Mouse (Mus musculus): Measurements from ENCODE around the gene C9. TPM values are rescaled to one million over a fixed set of nuclear protein-coding genes. Genes with fewer than 3 reads are reported as not detected.

C9 gene
- total and polyA plus RNA-seq, 3 experiments, result not detected

GRCm38 (mm10) chr15:6468845-6469244, 23.7 kb downstream of the C9 start:
- dilution Hi-C loops (cut with MboI; ENCODE audit: extremely low pct_ligation_motif_present, extremely low pct_unique_long_range_greater_than_20kb, low sequenced_read_pairs) (no loop called here), in situ Hi-C loops (cut with MboI; ENCODE audit: low pct_ligation_motif_present, low pct_unique_long_range_greater_than_20kb, low sequenced_read_pairs) (no loop called here)
- H3K9ac ChIP-seq (ENCODE audit: insufficient read depth, low read depth), result no peak overlapping the region
- TF ChIP-seq EP300 (IDR thresholded peaks at IDR 0.05; ENCODE audit: low read length), result no peak
- peak in 1 of 2 experiments; percentile 50; a peak in 2 of 4 replicates for TF ChIP-seq CTCF (conservative IDR thresholded peaks at IDR 0.05 in 1 of 2, IDR thresholded peaks at IDR 0.05 in 1 of 2; ENCODE audit: low read depth in 2 of 2, low read length in 2 of 2)
- TF ChIP-seq SMC3 (IDR thresholded peaks at IDR 0.05; ENCODE audit: low read depth, low read length), result peak; percentile 30; the same call in 1 of the 2 replicates
- no peak overlapping the region for H3K4me3 ChIP-seq (replicated peaks in 1 of 3; ENCODE audit: low read depth in 2 of 3, low read length in 2 of 3, poor library complexity in 1 of 3)
- no peaks in the 10 kb centered on the region for H3K27me3 ChIP-seq (replicated peaks)
- peak; percentile 3 for DNase-seq (ENCODE audit: extremely low read depth)
- no peaks in the 10 kb centered on the region for H3K9me3 ChIP-seq (replicated peaks; ENCODE audit: low read length)
- no peak overlapping the region for H3K27ac ChIP-seq (ENCODE audit: insufficient read depth, low read depth)
- no peaks in the 10 kb centered on the region for H3K79me2 ChIP-seq (replicated peaks; ENCODE audit: control insufficient read depth, extremely low read depth, insufficient read depth, poor library complexity, severe bottlenecking)
- no peaks in the 10 kb centered on the region for H3K4me1 ChIP-seq (ENCODE audit: control insufficient read depth in 1 of 2, insufficient read depth in 2 of 2)
- no peaks in the 10 kb centered on the region for H3K36me3 ChIP-seq (replicated peaks in 1 of 2; ENCODE audit: control insufficient read depth in 1 of 2, insufficient read depth in 1 of 2, low read length in 1 of 2)
- no peak overlapping the region for H3K4me2 ChIP-seq (ENCODE audit: insufficient read depth, low read depth, poor library complexity, severe bottlenecking)

- H3K4me1 ChIP-seq (ENCODE audit: control insufficient read depth in 1 of 2, insufficient read depth in 2 of 2), result no peaks in the 10 kb centered on the region
- H3K27me3 ChIP-seq (replicated peaks), result no peaks in the 10 kb centered on the region
- TF ChIP-seq ETS1 (conservative IDR thresholded peaks at IDR 0.05; ENCODE audit: low read depth, low read length) (no peak), TBP (conservative IDR thresholded peaks at IDR 0.05; ENCODE audit: low read depth, low read length) (no peak), CHD1 (IDR thresholded peaks at IDR 0.05; ENCODE audit: low read depth, low read length) (no peak), POLR2A (IDR thresholded peaks at IDR 0.05; ENCODE audit: low read depth, low read length) (no peak), PAX5 (IDR thresholded peaks at IDR 0.05; ENCODE audit: low read length) (no peak)
- H3K4me3 ChIP-seq (replicated peaks in 1 of 3; ENCODE audit: low read depth in 2 of 3, low read length in 2 of 3, poor library complexity in 1 of 3), result no peak overlapping the region
- H3K27ac ChIP-seq (ENCODE audit: insufficient read depth, low read depth), result no peak overlapping the region
- no peak overlapping the region for H3K9ac ChIP-seq (ENCODE audit: insufficient read depth, low read depth)
- no peak for DNase-seq (ENCODE audit: extremely low read depth)
- in situ Hi-C loops (cut with MboI; ENCODE audit: low pct_ligation_motif_present, low pct_unique_long_range_greater_than_20kb, low sequenced_read_pairs), result no loop called here
- H3K4me2 ChIP-seq (ENCODE audit: insufficient read depth, low read depth, poor library complexity, severe bottlenecking), result no peak overlapping the region
- no peaks in the 10 kb centered on the region for H3K79me2 ChIP-seq (replicated peaks; ENCODE audit: control insufficient read depth, extremely low read depth, insufficient read depth, poor library complexity, severe bottlenecking)
- dilution Hi-C loops (cut with MboI; ENCODE audit: extremely low pct_ligation_motif_present, extremely low pct_unique_long_range_greater_than_20kb, low sequenced_read_pairs), result no loop called here
- no peaks in the 10 kb centered on the region for H3K9me3 ChIP-seq (replicated peaks; ENCODE audit: low read length)
- H3K36me3 ChIP-seq (replicated peaks in 1 of 2; ENCODE audit: control insufficient read depth in 1 of 2, insufficient read depth in 1 of 2, low read length in 1 of 2), result no peaks in the 10 kb centered on the region
These were observed 24.3 kb downstream of the C9 start for GRCm38 (mm10) chr15:6469384-6469783.

GRCm38 (mm10) chr15:6483561-6483960, 38.4 kb downstream of the C9 start:
- no peak for DNase-seq (ENCODE audit: extremely low read depth)
- H3K9me3 ChIP-seq (replicated peaks; ENCODE audit: low read length), result no peaks in the 10 kb centered on the region
- no peak overlapping the region for H3K9ac ChIP-seq (ENCODE audit: insufficient read depth, low read depth)
- TF ChIP-seq POLR2A (IDR thresholded peaks at IDR 0.05; ENCODE audit: low read depth, low read length) (no peak), NRF1 (IDR thresholded peaks at IDR 0.05; ENCODE audit: low read depth, low read length) (no peak), NELFE (IDR thresholded peaks at IDR 0.05; ENCODE audit: low read depth, low read length) (no peak), USF2 (conservative IDR thresholded peaks at IDR 0.05; ENCODE audit: low read depth, low read length) (no peak), POLR2AphosphoS2 (IDR thresholded peaks at IDR 0.05; ENCODE audit: low read depth, low read length) (no peak), ZNF384 (IDR thresholded peaks at IDR 0.05; ENCODE audit: low read depth, low read length) (no peak), ELF1 (IDR thresholded peaks at IDR 0.05; ENCODE audit: low read depth, low read length) (no peak), MAX (IDR thresholded peaks at IDR 0.05; ENCODE audit: low read length) (no peak), MEF2A (IDR thresholded peaks at IDR 0.05; ENCODE audit: borderline replicate concordance, low read depth, low read length) (no peak), JUND (conservative IDR thresholded peaks at IDR 0.05; ENCODE audit: low read depth, low read length) (no peak), RAD21 (IDR thresholded peaks at IDR 0.05; ENCODE audit: low read depth, low read length) (no peak), USF1 (IDR thresholded peaks at IDR 0.05; ENCODE audit: low read depth, low read length) (no peak), CHD2 (IDR thresholded peaks at IDR 0.05; ENCODE audit: low read length) (no peak), EP300 (IDR thresholded peaks at IDR 0.05; ENCODE audit: low read length) (no peak), ZMIZ1 (IDR thresholded peaks at IDR 0.05; ENCODE audit: low read depth, low read length) (no peak), CTCF (conservative IDR thresholded peaks at IDR 0.05 in 1 of 2, IDR thresholded peaks at IDR 0.05 in 1 of 2; ENCODE audit: low read depth in 2 of 2, low read length in 2 of 2) (no peak)
- H3K4me1 ChIP-seq (ENCODE audit: control insufficient read depth in 1 of 2, insufficient read depth in 2 of 2), result no peaks in the 10 kb centered on the region
- dilution Hi-C loops (cut with MboI; ENCODE audit: extremely low pct_ligation_motif_present, extremely low pct_unique_long_range_greater_than_20kb, low sequenced_read_pairs) (no loop called here), in situ Hi-C loops (cut with MboI; ENCODE audit: low pct_ligation_motif_present, low pct_unique_long_range_greater_than_20kb, low sequenced_read_pairs) (no loop called here)
- H3K27ac ChIP-seq (ENCODE audit: insufficient read depth, low read depth), result no peak overlapping the region
- no peaks in the 10 kb centered on the region for H3K79me2 ChIP-seq (replicated peaks; ENCODE audit: control insufficient read depth, extremely low read depth, insufficient read depth, poor library complexity, severe bottlenecking)
- H3K4me3 ChIP-seq (replicated peaks in 1 of 3; ENCODE audit: low read depth in 2 of 3, low read length in 2 of 3, poor library complexity in 1 of 3), result no peak overlapping the region
- H3K27me3 ChIP-seq (replicated peaks), result no peaks in the 10 kb centered on the region
- H3K36me3 ChIP-seq (replicated peaks in 1 of 2; ENCODE audit: control insufficient read depth in 1 of 2, insufficient read depth in 1 of 2, low read length in 1 of 2), result no peaks in the 10 kb centered on the region
- H3K4me2 ChIP-seq (ENCODE audit: insufficient read depth, low read depth, poor library complexity, severe bottlenecking), result no peak overlapping the region
